Mouse (Mus musculus) ES-E14 (cell line): Measurements from ENCODE around the gene Cenpe. TPM values are rescaled to one million over a fixed set of nuclear protein-coding genes. Genes with fewer than 3 reads are reported as not detected.
A peak's percentile ranks its signal among the peaks of the same experiment; 100 is the strongest.

Source experiments
- DNase-seq: peaks from one replicate; pipeline ENCODE4 v3.0.0-alpha.2; 2013; ENCODE audit warnings: low read depth, low spot score
- H3K27ac ChIP-seq: 2 replicates; pipeline ENCODE4 v1.5.1; 2012; ENCODE audit warnings: low read depth, mild to moderate bottlenecking, low read length, moderate library complexity, mixed read lengths; ENCODE audit not compliant: poor library complexity, insufficient read depth, severe bottlenecking
- H3K36me3 ChIP-seq: 2 replicates; pipeline ENCODE4 v1.6.1; 2012; ENCODE audit warnings: mild to moderate bottlenecking, low read length, moderate library complexity, mixed read lengths; ENCODE audit not compliant: control insufficient read depth, poor library complexity, insufficient read depth, severe bottlenecking
- H3K4me1 ChIP-seq, 2 experiments: fragments of 150-350 bp in 1 of 2; sonication (generic) in 1 of 2; 2 replicates each; pipeline ENCODE4 v1.6.1; 2012; ENCODE audit warnings: low read length in 2 of 2, mild to moderate bottlenecking in 1 of 2, mixed read lengths in 1 of 2; ENCODE audit not compliant: control insufficient read depth in 2 of 2, insufficient read depth in 2 of 2, poor library complexity in 1 of 2
- H3K4me3 ChIP-seq, 2 experiments: fragments of 150-350 bp in 1 of 2; sonication (generic) in 1 of 2; 2 replicates each; pipeline ENCODE4 v1.5.1; 2012; ENCODE audit warnings: low read length in 2 of 2, low read depth in 1 of 2, mild to moderate bottlenecking in 1 of 2, mixed read lengths in 1 of 2; ENCODE audit not compliant: insufficient read depth in 1 of 2, poor library complexity in 1 of 2, severe bottlenecking in 1 of 2
- H3K9ac ChIP-seq: 2 replicates; pipeline ENCODE4 v1.6.1; 2012; ENCODE audit warnings: low read depth, mild to moderate bottlenecking, low read length, mixed read lengths; ENCODE audit not compliant: poor library complexity, insufficient read depth, severe bottlenecking
- H3K9me3 ChIP-seq: fragments of 150-350 bp; sonication (generic); 2 replicates; pipeline ENCODE4 v1.6.1; 2012; ENCODE audit warnings: low read depth, mild to moderate bottlenecking, low read length; ENCODE audit not compliant: control insufficient read depth, insufficient read depth
- CHD2 ChIP-seq: IDR thresholded peaks from 2 replicates; pipeline ENCODE4 v1.6.1; 2014; ENCODE audit warnings: mild to moderate bottlenecking, low read depth, low read length, inconsistent platforms
- HCFC1 ChIP-seq: IDR thresholded peaks from 2 replicates; pipeline ENCODE4 v1.6.1; 2012; ENCODE audit warnings: low read length, inconsistent platforms, borderline replicate concordance; ENCODE audit not compliant: insufficient read depth
- MAFK ChIP-seq: IDR thresholded peaks from 2 replicates; pipeline ENCODE4 v1.6.1; 2014; ENCODE audit warnings: mild to moderate bottlenecking, low read depth, low read length, inconsistent platforms; ENCODE audit not compliant: insufficient read depth
- ZC3H11A ChIP-seq: IDR thresholded peaks from 2 replicates; pipeline ENCODE4 v1.6.1; 2012; ENCODE audit warnings: low read depth, mild to moderate bottlenecking, inconsistent platforms, low read length, borderline replicate concordance
- ZNF384 ChIP-seq: IDR thresholded peaks from 2 replicates; pipeline ENCODE4 v1.6.1; 2012; ENCODE audit warnings: low read depth, low read length, inconsistent platforms
- in situ Hi-C, 2 experiments: fragments of 600-800 bp; cut with MboI; formaldehyde crosslinking; loops; one replicate each; pipeline ENCODE4 v1.15.1; 2025; ENCODE audit warnings: low sequenced_read_pairs in 2 of 2, inconsistent platforms in 1 of 2; ENCODE audit not compliant: unreplicated experiment in 2 of 2
- total RNA-seq: library from RNA; depleted of rRNA; stranded (reverse); fragments of 300-350 nt; gene quantifications from 2 replicates; pipeline ENCODE4 v1.2.3, GENCODE M21; 2012

The Cenpe gene
- total RNA-seq, 1 experiment: 30.8 TPM

GRCm38 (mm10) chr3:135269391-135269990 lies 57.2 kb downstream of the Cenpe start:
- H3K9me3 ChIP-seq: no peaks in the 10 kb centered on the region
- H3K4me3 ChIP-seq: no peak overlapping the region
- H3K9ac ChIP-seq: no peak overlapping the region
- no peaks in the 10 kb centered on the region for H3K4me1 ChIP-seq
- no peak for TF ChIP-seq MAFK
- TF ChIP-seq HCFC1: no peak
- no peak for TF ChIP-seq ZC3H11A
- no peak overlapping the region for H3K27ac ChIP-seq
- DNase-seq: no peak
- H3K36me3 ChIP-seq: peaks cover 38% of the 10 kb centered on the region
- in situ Hi-C loops: no loop called here

GRCm38 (mm10) chr3:135272627-135273026 lies 60.3 kb downstream of the Cenpe start:
- no peak overlapping the region for H3K27ac ChIP-seq
- H3K4me3 ChIP-seq: no peak overlapping the region
- H3K4me1 ChIP-seq: no peaks in the 10 kb centered on the region
- TF ChIP-seq MAFK (no peak), HCFC1 (no peak), CHD2 (no peak), ZNF384 (no peak), ZC3H11A (no peak)
- in situ Hi-C loops: no loop called here
- peak overlapping the region; percentile 51; the same call in 1 of the 2 replicates for H3K9ac ChIP-seq
- no peaks in the 10 kb centered on the region for H3K9me3 ChIP-seq
- DNase-seq: no peak
- peaks cover 31% of the 10 kb centered on the region for H3K36me3 ChIP-seq

GRCm38 (mm10) chr3:135273047-135273446 lies 60.7 kb downstream of the Cenpe start:
- in situ Hi-C loops: no loop called here
- no peak for DNase-seq

GRCm38 (mm10) chr3:135280160-135280559 lies 67.8 kb downstream of the Cenpe start:
- in situ Hi-C loops: loop anchor here (10.0 to 25.0 kb wide), 2 partner anchors 455 to 457 kb away; no protein-coding TSS in a partner anchor
- H3K9ac ChIP-seq: no peak overlapping the region
- DNase-seq: no peak
- no peak overlapping the region for H3K4me3 ChIP-seq
- H3K4me1 ChIP-seq: peaks cover 0 to 6% of the 10 kb centered on the region in 2 experiments; a peak in 1 of 4 replicates
- no peaks in the 10 kb centered on the region for H3K36me3 ChIP-seq
- no peak for TF ChIP-seq ZNF384
- no peak for TF ChIP-seq HCFC1
- TF ChIP-seq ZC3H11A: no peak
- no peak for TF ChIP-seq CHD2
- no peak for TF ChIP-seq MAFK
- H3K27ac ChIP-seq: no peak overlapping the region
- H3K9me3 ChIP-seq: no peaks in the 10 kb centered on the region

More at GRCm38 (mm10) chr3:135273047-135273446, 60.7 kb downstream of the Cenpe start:
- Histone ChIP-seq H3K4me1 (no peaks in the 10 kb centered on the region), H3K9ac (no peak overlapping the region), H3K4me3 (no peak overlapping the region), H3K9me3 (no peaks in the 10 kb centered on the region), H3K36me3 (peaks cover 31% of the 10 kb centered on the region), H3K27ac (no peak overlapping the region)
- no peak for TF ChIP-seq MAFK
- TF ChIP-seq HCFC1: no peak
- TF ChIP-seq ZNF384: no peak
- no peak for TF ChIP-seq CHD2
- TF ChIP-seq ZC3H11A: no peak
